In genomic region chr15:84441682-84442315, GRCm38 (mm10) we compare ENCODE assay signal across 8 mouse cellular contexts. TPM values are rescaled to one million over a fixed set of nuclear protein-coding genes. Genes with fewer than 3 reads are reported as not detected.
A peak's percentile ranks its signal among the peaks of the same experiment; 100 is the strongest.
DNase-seq lines count a peak whose midpoint lies in the region; ATAC-seq lines count a peak whose summit lies in the region.

No protein-coding gene starts in this region.

- peaks cover 28% of the 10 kb centered on the region for H3K4me1 ChIP-seq in heart, embryonic 10.5 days
- peaks cover 34% of the 10 kb centered on the region for H3K4me1 ChIP-seq in embryonic facial prominence, embryonic 13.5 days
- H3K4me1 ChIP-seq in hindbrain, embryonic 12.5 days, result peaks cover 55% of the 10 kb centered on the region
- H3K4me1 ChIP-seq in midbrain, embryonic 15.5 days, result peaks cover 71% of the 10 kb centered on the region

- no peaks in the 10 kb centered on the region for H3K9me3 ChIP-seq in heart, embryonic 10.5 days
- H3K9me3 ChIP-seq in embryonic facial prominence, embryonic 13.5 days, result no peaks in the 10 kb centered on the region
- no peaks in the 10 kb centered on the region for H3K9me3 ChIP-seq in hindbrain, embryonic 12.5 days (replicated peaks)
- no peaks in the 10 kb centered on the region for H3K9me3 ChIP-seq in midbrain, embryonic 15.5 days

- H3K4me3 ChIP-seq in heart, embryonic 10.5 days, result no peak overlapping the region
- no peak overlapping the region for H3K4me3 ChIP-seq in embryonic facial prominence, embryonic 13.5 days
- H3K4me3 ChIP-seq in hindbrain, embryonic 12.5 days, result no peak overlapping the region
- no peak overlapping the region for H3K4me3 ChIP-seq in midbrain, embryonic 15.5 days

- 0 out of 2 replicates have a peak overlapping the region, but pooled peaks have one; percentile 27 for H3K9ac ChIP-seq in embryonic facial prominence, embryonic 13.5 days
- H3K9ac ChIP-seq in hindbrain, embryonic 12.5 days, result 0 out of 2 replicates have a peak overlapping the region, but pooled peaks have one; percentile 35
- H3K9ac ChIP-seq in midbrain, embryonic 15.5 days, result no peak overlapping the region; the same call in 1 of the 2 replicates

- no peak overlapping the region for H3K4me2 ChIP-seq in embryonic facial prominence, embryonic 13.5 days
- H3K4me2 ChIP-seq in hindbrain, embryonic 12.5 days (replicated peaks), result no peak overlapping the region
- H3K4me2 ChIP-seq in midbrain, embryonic 15.5 days, result peak overlapping the region; percentile 30

- DNase-seq in heart, adult 8-10 months (ENCODE audit: low spot score), result peak; percentile 12
- no peak for DNase-seq in heart, embryonic 10.5 days (ENCODE audit: low spot score)
- no peak for DNase-seq in urinary bladder, postnatal 10 days (ENCODE audit: low spot score)
- DNase-seq in right cerebral cortex, adult 2 months (ENCODE audit: low spot score in 2 of 2), result no peak
- no peak for DNase-seq in left cerebral cortex, adult 9 months (ENCODE audit: low spot score in 2 of 2)

- no peak for ATAC-seq in embryonic facial prominence, embryonic 13.5 days (ENCODE audit: insufficient number of reproducible peaks, insufficient read depth, low FRiP score, low TSS enrichment, low read depth)
- ATAC-seq in hindbrain, embryonic 12.5 days (ENCODE audit: low FRiP score), result no peak
- ATAC-seq in midbrain, embryonic 15.5 days (replicated peaks), result no peak

- WGBS in heart, embryonic 10.5 days, result 51% methylated on average over 14 of the region's 14 CpGs
- WGBS in embryonic facial prominence, embryonic 13.5 days, result 20% methylated on average over 14 of the region's 14 CpGs
- 34% methylated on average over 14 of the region's 14 CpGs for WGBS in hindbrain, embryonic 12.5 days
- WGBS in midbrain, embryonic 15.5 days, result 29% methylated on average over 14 of the region's 14 CpGs

- H3K36me3 ChIP-seq in heart, embryonic 10.5 days, result no peaks in the 10 kb centered on the region
- no peaks in the 10 kb centered on the region for H3K36me3 ChIP-seq in embryonic facial prominence, embryonic 13.5 days
- H3K36me3 ChIP-seq in hindbrain, embryonic 12.5 days, result no peaks in the 10 kb centered on the region
- H3K36me3 ChIP-seq in midbrain, embryonic 15.5 days (replicated peaks), result no peaks in the 10 kb centered on the region

- H3K27ac ChIP-seq in heart, embryonic 10.5 days, result no peak overlapping the region
- no peak overlapping the region for H3K27ac ChIP-seq in embryonic facial prominence, embryonic 13.5 days
- H3K27ac ChIP-seq in hindbrain, embryonic 12.5 days, result peak overlapping the region; percentile 48; the same call in 1 of the 2 replicates
- H3K27ac ChIP-seq in midbrain, embryonic 15.5 days, result peak overlapping the region; percentile 59

- peaks cover 94% of the 10 kb centered on the region for H3K27me3 ChIP-seq in heart, embryonic 10.5 days (ENCODE audit: insufficient read depth, poor library complexity, severe bottlenecking)
- peaks cover 82% of the 10 kb centered on the region for H3K27me3 ChIP-seq in embryonic facial prominence, embryonic 13.5 days
- H3K27me3 ChIP-seq in hindbrain, embryonic 12.5 days, result peaks cover 46% of the 10 kb centered on the region
- no peaks in the 10 kb centered on the region for H3K27me3 ChIP-seq in midbrain, embryonic 15.5 days (replicated peaks)

RNA-seq across cellular contexts. Expression of gene Shisal1, which starts 5.1 kb away (rescaled TPM):
- 1 to 10 TPM; 1.0 to 1.6 (median 1.5) TPM for total RNA-seq in heart, adult 8-10 months (2022)
- 0.30 and 0.40 TPM in 2 replicates for polyA plus RNA-seq in heart, embryonic 10.5 days (2016; fragmentation: Nextera tagmentation; extraction: Ambion mirVana)
- polyA plus RNA-seq in embryonic facial prominence, embryonic 13.5 days (2015; fragmentation: Nextera tagmentation; extraction: Ambion mirVana), result 1.3 and 2.4 TPM in 2 replicates
- polyA plus RNA-seq in hindbrain, embryonic 12.5 days (2016; fragmentation: Nextera tagmentation; extraction: Ambion mirVana), result 9.4 and 10.8 TPM in 2 replicates
- polyA plus RNA-seq in midbrain, embryonic 15.5 days (2015; fragmentation: Nextera tagmentation; extraction: Ambion mirVana), result 19.4 and 21.2 TPM in 2 replicates

Comparison
In these comparisons a context has a peak if more than half of its experiments do, and no peak if none do; other contexts are left out.
1. H3K27ac ChIP-seq: peak in hindbrain, embryonic 12.5 days (single experiment) and midbrain, embryonic 15.5 days (single experiment); none in heart, embryonic 10.5 days (single experiment) and embryonic facial prominence, embryonic 13.5 days (single experiment).